Mouse (Mus musculus) midbrain, embryonic 15.5 days (tissue): ENCODE data around the gene Ms4a12. TPM values are rescaled to one million over a fixed set of nuclear protein-coding genes. Genes with fewer than 3 reads are reported as not detected.

Experiments
- ATAC-seq: fragments of 200-750 bp; cut with Nextera tagmentation; replicated peaks from 2 replicates; pipeline ENCODE4 v1.8.0; 2017; ENCODE audit warnings: moderate TSS enrichment
- H3K27ac ChIP-seq: fragments of 300-500 bp; sonication (generic); 2 replicates; pipeline ENCODE4 v1.5.1; 2015; ENCODE audit warnings: mild to moderate bottlenecking, inconsistent platforms
- H3K27me3 ChIP-seq: fragments of 300-500 bp; sonication (generic); replicated peaks from 2 replicates; pipeline ENCODE4 v1.6.1; 2015; ENCODE audit warnings: inconsistent platforms
- H3K36me3 ChIP-seq: fragments of 300-500 bp; sonication (generic); replicated peaks from 2 replicates; pipeline ENCODE4 v1.6.1; 2015; ENCODE audit warnings: inconsistent platforms
- H3K4me1 ChIP-seq: fragments of 300-500 bp; sonication (generic); 2 replicates; pipeline ENCODE4 v1.6.1; 2015; ENCODE audit warnings: inconsistent platforms
- H3K4me2 ChIP-seq: fragments of 300-500 bp; sonication (generic); 2 replicates; pipeline ENCODE4 v1.6.1; 2015; ENCODE audit warnings: inconsistent platforms, mild to moderate bottlenecking, moderate library complexity
- H3K4me3 ChIP-seq: fragments of 300-500 bp; sonication (generic); 2 replicates; pipeline ENCODE4 v1.5.1; 2015; ENCODE audit warnings: mild to moderate bottlenecking, inconsistent platforms
- H3K9ac ChIP-seq: fragments of 300-500 bp; sonication (generic); 2 replicates; pipeline ENCODE4 v1.6.1; 2015; ENCODE audit warnings: mild to moderate bottlenecking, inconsistent platforms
- H3K9me3 ChIP-seq: fragments of 300-500 bp; sonication (generic); 2 replicates; pipeline ENCODE4 v1.6.1; 2016; ENCODE audit warnings: inconsistent platforms
- WGBS: fragments of 180-500 bp; shearing (Covaris S2); methylation state at CpG from one replicate; pipeline ENCODE4 v1.1.7; 2015; ENCODE audit warnings: mixed read lengths; 5-methylcytosine and 5-hydroxymethylcytosine counted together
- polyA plus RNA-seq: library from polyadenylated mRNA; unstranded; fragments of >200 nt; fragmentation: Nextera tagmentation; extraction: Ambion mirVana; gene quantifications from 2 replicates; pipeline ENCODE4 v1.2.1, GENCODE M21; 2015

Gene Ms4a12
- polyA plus RNA-seq, 1 experiment from 2014 or later = not detected

DNA sequence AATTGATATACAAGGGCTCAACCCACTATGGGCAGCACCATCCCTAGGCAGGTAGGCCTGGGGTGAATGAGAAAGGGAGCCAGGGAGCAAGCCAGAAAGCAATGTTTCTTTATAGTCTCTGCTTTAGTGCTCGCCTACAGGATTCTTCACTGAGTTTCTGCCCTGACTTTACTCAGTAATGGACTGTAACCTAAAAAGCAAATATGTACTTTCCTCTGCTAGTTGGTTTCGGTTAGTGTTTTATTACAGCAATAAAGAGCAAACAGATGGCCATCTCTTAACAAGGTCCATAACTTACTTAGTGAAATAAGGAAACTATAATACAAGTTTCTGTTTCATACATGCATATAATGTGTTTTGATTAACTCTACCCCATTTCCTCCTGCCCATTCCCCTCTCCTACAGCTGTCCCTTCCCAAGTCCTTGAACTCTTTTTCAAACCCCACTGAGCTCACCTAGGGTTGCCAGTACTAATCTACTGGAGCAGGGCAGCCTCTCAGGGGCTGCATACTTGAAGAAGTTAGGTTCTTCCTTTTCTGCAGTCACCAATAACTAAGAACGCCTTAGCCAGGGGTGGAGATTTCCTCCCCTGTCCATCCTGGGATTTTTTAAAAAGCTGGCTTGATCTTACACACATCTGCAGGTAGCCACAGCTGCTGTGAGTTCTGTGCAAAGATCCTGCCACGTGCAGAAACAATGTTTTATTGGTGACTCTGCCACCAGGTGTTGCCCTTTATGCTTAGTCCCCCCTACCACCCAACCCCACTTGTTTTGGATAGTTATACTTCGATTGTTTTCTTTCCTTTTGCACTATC, 2.9 kb upstream of the Ms4a12 start:
- Histone ChIP-seq H3K27me3 (no peaks in the 10 kb centered on the region), H3K9me3 (no peaks in the 10 kb centered on the region), H3K36me3 (no peaks in the 10 kb centered on the region), H3K4me2 (no peak overlapping the region), H3K9ac (no peak overlapping the region), H3K4me1 (no peaks in the 10 kb centered on the region), H3K4me3 (no peak overlapping the region), H3K27ac (no peak overlapping the region)
- 77% methylated on average over 5 of the region's 5 CpGs for WGBS
- no peak for ATAC-seq

DNA sequence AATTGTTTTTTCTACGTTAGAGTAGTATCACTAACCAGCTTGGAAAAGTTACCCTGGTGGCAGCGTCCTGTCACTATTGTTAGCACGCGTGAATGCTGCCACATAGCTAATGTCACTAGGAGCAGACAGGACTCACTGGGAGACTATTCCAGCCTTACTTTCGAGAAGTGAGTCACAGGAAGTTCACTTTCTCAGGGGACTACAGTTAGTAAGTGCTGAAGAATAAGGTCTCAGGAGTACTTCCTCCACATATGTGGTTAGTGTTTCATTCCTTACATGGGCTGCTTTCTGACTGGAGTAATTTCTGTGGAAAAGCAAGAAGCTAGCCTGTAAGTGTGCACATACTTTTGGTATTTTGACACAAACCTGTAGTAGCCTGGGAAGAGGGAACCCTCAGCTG, 2.0 kb upstream of the Ms4a12 start:
- Histone ChIP-seq H3K4me2 (no peak overlapping the region), H3K27me3 (no peaks in the 10 kb centered on the region)
- 72% methylated on average over 5 of the region's 5 CpGs for WGBS

GRCm38 (mm10) chr19:11196546-11196945, 35.7 kb downstream of the Ms4a12 start, which contains the start of gene Ms4a13:
Ms4a13 (minus strand) TSS chr19:11196737.
- 63% methylated on average over 12 of the region's 12 CpGs for WGBS
- no peak for ATAC-seq
- Histone ChIP-seq H3K4me2 (no peak within 1 kb of the TSS), H3K4me1 (no peaks in the 10 kb centered on the region), H3K27ac (no peak within 1 kb of the TSS), H3K9ac (no peak within 1 kb of the TSS), H3K27me3 (no peaks in the 10 kb centered on the region), H3K4me3 (no peak within 1 kb of the TSS), H3K36me3 (no peaks in the 10 kb centered on the region), H3K9me3 (no peaks in the 10 kb centered on the region)

More for the DNA sequence above, 2.0 kb upstream of the Ms4a12 start:
- H3K27ac ChIP-seq = no peak overlapping the region
- H3K36me3 ChIP-seq = no peaks in the 10 kb centered on the region
- no peak overlapping the region for H3K4me3 ChIP-seq
- H3K4me1 ChIP-seq = no peaks in the 10 kb centered on the region
- ATAC-seq = no peak
- no peak overlapping the region for H3K9ac ChIP-seq
- no peaks in the 10 kb centered on the region for H3K9me3 ChIP-seq

- H3K9ac ChIP-seq = no peak overlapping the region
Measured at GRCm38 (mm10) chr19:11192552-11192951, 39.7 kb downstream of the Ms4a12 start.

DNA sequence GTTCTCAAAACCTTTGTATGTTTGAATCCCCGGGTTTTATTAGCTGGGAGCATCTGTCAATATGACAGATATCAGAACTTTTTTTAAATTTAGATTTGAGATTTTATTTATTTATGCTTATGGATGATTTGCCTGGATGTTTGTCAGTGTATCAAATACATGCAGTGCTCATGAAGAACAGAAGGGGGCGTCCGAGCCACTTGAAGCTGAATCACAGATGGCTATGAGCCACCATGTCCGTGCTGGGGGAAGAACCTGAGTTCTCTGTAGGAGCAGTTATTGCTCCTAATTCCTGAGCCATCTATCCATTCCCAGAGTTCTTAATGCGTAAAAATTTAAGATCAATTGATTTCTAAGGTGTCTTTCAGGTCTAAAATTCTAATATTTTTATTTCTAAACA, 48.1 kb downstream of the Ms4a12 start:
- 21% methylated on average over 5 of the region's 5 CpGs for WGBS

More at GRCm38 (mm10) chr19:11192552-11192951, 39.7 kb downstream of the Ms4a12 start:
- Histone ChIP-seq H3K36me3 (no peaks in the 10 kb centered on the region), H3K27ac (no peak overlapping the region), H3K4me2 (no peak overlapping the region), H3K4me1 (no peaks in the 10 kb centered on the region), H3K4me3 (no peak overlapping the region), H3K9me3 (no peaks in the 10 kb centered on the region), H3K27me3 (no peaks in the 10 kb centered on the region)
- ATAC-seq = no peak
- 71% methylated on average over 1 of the region's 1 CpGs for WGBS

GRCm38 (mm10) chr19:11177464-11177863, 54.8 kb downstream of the Ms4a12 start:
- Histone ChIP-seq H3K9me3 (no peaks in the 10 kb centered on the region), H3K36me3 (no peaks in the 10 kb centered on the region), H3K27ac (no peak overlapping the region), H3K4me3 (no peak overlapping the region), H3K4me1 (no peaks in the 10 kb centered on the region), H3K4me2 (no peak overlapping the region), H3K27me3 (no peaks in the 10 kb centered on the region), H3K9ac (no peak overlapping the region)
- peak; percentile 73 for ATAC-seq
- WGBS = 55% methylated on average over 2 of the region's 2 CpGs

More for the DNA sequence above, 48.1 kb downstream of the Ms4a12 start:
- no peaks in the 10 kb centered on the region for H3K9me3 ChIP-seq
- H3K4me1 ChIP-seq = no peaks in the 10 kb centered on the region
- no peaks in the 10 kb centered on the region for H3K27me3 ChIP-seq
- no peak overlapping the region for H3K4me3 ChIP-seq
- no peak overlapping the region for H3K27ac ChIP-seq
- H3K9ac ChIP-seq = no peak overlapping the region
- no peak overlapping the region for H3K4me2 ChIP-seq
- no peaks in the 10 kb centered on the region for H3K36me3 ChIP-seq
- ATAC-seq = no peak

DNA sequence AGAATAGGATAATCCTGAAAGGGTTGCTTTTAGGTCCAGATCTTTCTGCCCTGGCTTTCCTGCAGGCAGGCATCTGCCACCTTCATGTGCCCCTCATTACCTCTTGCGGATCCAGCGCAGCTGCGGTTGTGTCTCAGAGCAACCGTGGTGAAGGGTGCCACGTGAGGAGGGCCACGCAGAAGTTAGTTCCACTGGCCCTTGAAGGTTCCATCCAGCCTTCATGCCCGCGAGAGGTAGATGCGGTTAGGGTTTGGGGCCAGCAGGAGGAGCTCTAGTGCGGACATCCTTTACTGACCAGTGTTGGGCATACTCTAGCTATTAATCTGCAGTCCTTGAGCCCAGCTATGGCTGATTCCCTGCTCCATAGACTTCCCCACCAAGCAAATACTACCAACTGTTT, 67.1 kb downstream of the Ms4a12 start, which contains the start of gene 1700025F22Rik:
1700025F22Rik (minus strand) TSS at position 149 of the 400 bp plus-strand sequence.
- Histone ChIP-seq H3K4me1 (no peaks in the 10 kb centered on the region), H3K36me3 (no peaks in the 10 kb centered on the region), H3K27ac (no peak within 1 kb of the TSS), H3K27me3 (no peaks in the 10 kb centered on the region), H3K4me3 (no peak within 1 kb of the TSS), H3K4me2 (no peak within 1 kb of the TSS), H3K9ac (no peak within 1 kb of the TSS), H3K9me3 (no peaks in the 10 kb centered on the region)
- ATAC-seq = no peak
- 39% methylated on average over 10 of the region's 10 CpGs for WGBS

Other genes starting within 250 kb of the Ms4a12 start
- not detected in 2 replicates for gene Ms4a15, start 239.2 kb downstream of the Ms4a12 start, polyA plus RNA-seq
- not detected in 2 replicates for gene Ms4a18, start 214.4 kb downstream of the Ms4a12 start, polyA plus RNA-seq
- not detected in 2 replicates for gene Ms4a8a, start 151.3 kb downstream of the Ms4a12 start, polyA plus RNA-seq
- gene 1700017D01Rik, start 101.6 kb downstream of the Ms4a12 start, polyA plus RNA-seq = not detected in 2 replicates
- gene 1700025F22Rik, start 67.1 kb downstream of the Ms4a12 start, polyA plus RNA-seq = not detected in 2 replicates
- gene Ms4a13, start 35.7 kb downstream of the Ms4a12 start, polyA plus RNA-seq = not detected in 2 replicates
- not detected in 2 replicates for gene Ms4a1, start 33.8 kb upstream of the Ms4a12 start, polyA plus RNA-seq
- gene Ms4a5, start 51.4 kb upstream of the Ms4a12 start, polyA plus RNA-seq = not detected in 2 replicates
- 0.04 TPM in 1 of 2 replicates, not detected in the other for gene Ms4a14, start 82.0 kb upstream of the Ms4a12 start, polyA plus RNA-seq
- gene Ms4a7, start 103.7 kb upstream of the Ms4a12 start, polyA plus RNA-seq = 3.8 and 5.4 TPM in 2 replicates
- gene Ms4a4a, start 143.1 kb upstream of the Ms4a12 start, polyA plus RNA-seq = 3.3 and 3.9 TPM in 2 replicates
- gene Ms4a4c, start 172.3 kb upstream of the Ms4a12 start, polyA plus RNA-seq = 0.32 and 1.2 TPM in 2 replicates
- gene Ms4a4b, start 211.1 kb upstream of the Ms4a12 start, polyA plus RNA-seq = 0.25 TPM in 1 of 2 replicates, not detected in the other
- 2.2 and 2.5 TPM in 2 replicates for gene Ms4a6c, start 236.9 kb upstream of the Ms4a12 start, polyA plus RNA-seq